Mouse (Mus musculus) myocyte (in vitro differentiated cells): ENCODE measurements around the gene Slc35g2. TPM values are rescaled to one million over a fixed set of nuclear protein-coding genes. Genes with fewer than 3 reads are reported as not detected.

ENCODE experiments used
- H3K27me3 ChIP-seq: one replicate; pipeline ENCODE4 v1.6.1; 2011; ENCODE audit not compliant: control insufficient read depth, insufficient read depth, insufficient read length
- H3K36me3 ChIP-seq: one replicate; pipeline ENCODE4 v1.6.1; 2011; ENCODE audit not compliant: control insufficient read depth, insufficient read depth
- H3K4me2 ChIP-seq: one replicate; pipeline ENCODE4 v1.6.1; 2011; ENCODE audit warnings: low read depth, control low read depth
- H3K4me3 ChIP-seq: one replicate; pipeline ENCODE4 v1.5.1; 2011; ENCODE audit warnings: mild to moderate bottlenecking, control low read depth, moderate library complexity
- H3K79me2 ChIP-seq: one replicate; pipeline ENCODE4 v1.6.1; 2011; ENCODE audit not compliant: control insufficient read depth, insufficient read depth
- H3ac ChIP-seq: one replicate; pipeline ENCODE4 v1.6.1; 2011; ENCODE audit not compliant: control insufficient read depth, insufficient read length
- CEBPB ChIP-seq: IDR thresholded peaks from 2 replicates; pipeline ENCODE4 v1.6.1; 2011; ENCODE audit warnings: mild to moderate bottlenecking, moderate library complexity; ENCODE audit not compliant: poor library complexity, insufficient read depth, severe bottlenecking
- E2F4 ChIP-seq: IDR thresholded peaks from one replicate; pipeline ENCODE4 v1.6.1; 2011; ENCODE audit warnings: mild to moderate bottlenecking, control low read depth, moderate library complexity; ENCODE audit not compliant: insufficient read depth
- MAX ChIP-seq: IDR thresholded peaks from one replicate; pipeline ENCODE4 v1.6.1; 2011; ENCODE audit warnings: low read depth, mild to moderate bottlenecking, control low read depth
- MYOD1 ChIP-seq, 3 experiments: IDR thresholded peaks; one replicate each; pipeline ENCODE4 v1.6.1; 2011; ENCODE audit warnings: control low read depth in 2 of 3, low read depth in 2 of 3, mild to moderate bottlenecking in 2 of 3, moderate library complexity in 1 of 3; ENCODE audit not compliant: insufficient read length in 2 of 3, control insufficient read depth in 1 of 3
- MYOG ChIP-seq, 3 experiments: IDR thresholded peaks; one replicate each; pipeline ENCODE4 v1.6.1; 2011; ENCODE audit warnings: control low read depth in 2 of 3, low read depth in 2 of 3, mild to moderate bottlenecking in 2 of 3; ENCODE audit not compliant: insufficient read length in 2 of 3, control insufficient read depth in 1 of 3, insufficient read depth in 1 of 3
- POLR2A ChIP-seq: IDR thresholded peaks from one replicate; pipeline ENCODE4 v1.6.1; 2011; ENCODE audit warnings: low read depth, mild to moderate bottlenecking, control low read depth, moderate library complexity; ENCODE audit not compliant: insufficient read length
- POLR2AphosphoS2 ChIP-seq: IDR thresholded peaks from one replicate; pipeline ENCODE4 v1.6.1; 2011; ENCODE audit warnings: low read depth, control low read depth; ENCODE audit not compliant: insufficient read length
- REST ChIP-seq: IDR thresholded peaks from one replicate; pipeline ENCODE4 v1.6.1; 2011; ENCODE audit warnings: mild to moderate bottlenecking, control low read depth, moderate library complexity; ENCODE audit not compliant: insufficient read depth, insufficient read length
- SRF ChIP-seq: IDR thresholded peaks from one replicate; pipeline ENCODE4 v1.6.1; 2011; ENCODE audit warnings: low read depth; ENCODE audit not compliant: control insufficient read depth, insufficient read length
- TCF12 ChIP-seq: IDR thresholded peaks from one replicate; pipeline ENCODE4 v1.6.1; 2011; ENCODE audit warnings: mild to moderate bottlenecking, control low read depth; ENCODE audit not compliant: poor library complexity, insufficient read depth, severe bottlenecking
- TCF3 ChIP-seq: IDR thresholded peaks from one replicate; pipeline ENCODE4 v1.6.1; 2011; ENCODE audit warnings: low read depth, control low read depth; ENCODE audit not compliant: insufficient read length
- USF1 ChIP-seq: IDR thresholded peaks from one replicate; pipeline ENCODE4 v1.6.1; 2011; ENCODE audit warnings: low read depth, mild to moderate bottlenecking, control low read depth, moderate library complexity
- polyA plus RNA-seq: library from polyadenylated mRNA; unstranded; fragments of >200 nt; fragmentation: generic; extraction: Trizol; gene quantifications from one replicate; pipeline ENCODE4 v1.2.1, GENCODE M21; 2012; ENCODE audit warnings: missing spikeins

Gene Slc35g2
- polyA plus RNA-seq, 1 experiment, result 0.10 TPM

GRCm38 (mm10) chr9:100560251-100560890 lies 10.5 kb downstream of the Slc35g2 start:
- H3K4me3 ChIP-seq, result no peak overlapping the region
- H3K27me3 ChIP-seq, result no peaks in the 10 kb centered on the region
- H3K79me2 ChIP-seq, result no peaks in the 10 kb centered on the region
- H3K4me2 ChIP-seq, result no peak overlapping the region
- H3K36me3 ChIP-seq, result no peaks in the 10 kb centered on the region
- TF ChIP-seq TCF12 (no peak), MYOD1 (IDR thresholded peaks at IDR 0.05; ENCODE audit: control insufficient read depth in 1 of 3, insufficient read length in 2 of 3, low read depth in 2 of 3) (no peak), POLR2AphosphoS2 (no peak), MAX (no peak), E2F4 (no peak)
- H3ac ChIP-seq, result no peak overlapping the region

- H3K4me3 ChIP-seq, result no peak overlapping the region
- H3K27me3 ChIP-seq, result no peaks in the 10 kb centered on the region
- H3K4me2 ChIP-seq, result no peak overlapping the region
- no peak for TF ChIP-seq TCF12
- TF ChIP-seq MYOG (IDR thresholded peaks at IDR 0.05; ENCODE audit: control insufficient read depth in 1 of 3, insufficient read depth in 1 of 3, insufficient read length in 2 of 3, low read depth in 2 of 3), result no peak
- no peak for TF ChIP-seq E2F4
- TF ChIP-seq MAX, result no peak
- no peak for TF ChIP-seq POLR2A
- TF ChIP-seq CEBPB, result no peak
- no peak for TF ChIP-seq MYOD1 (IDR thresholded peaks at IDR 0.05; ENCODE audit: control insufficient read depth in 1 of 3, insufficient read length in 2 of 3, low read depth in 2 of 3)
- no peak for TF ChIP-seq TCF3
- no peak overlapping the region for H3ac ChIP-seq
- no peaks in the 10 kb centered on the region for H3K36me3 ChIP-seq
- H3K79me2 ChIP-seq, result no peaks in the 10 kb centered on the region
Observed at GRCm38 (mm10) chr9:100558991-100559390, 11.9 kb downstream of the Slc35g2 start.

- no peaks in the 10 kb centered on the region for H3K79me2 ChIP-seq
- no peak for TF ChIP-seq MYOG (IDR thresholded peaks at IDR 0.05; ENCODE audit: control insufficient read depth in 1 of 3, insufficient read depth in 1 of 3, insufficient read length in 2 of 3, low read depth in 2 of 3)
- no peak for TF ChIP-seq TCF12
- no peak for TF ChIP-seq USF1
- TF ChIP-seq SRF, result no peak
- TF ChIP-seq CEBPB, result no peak
- TF ChIP-seq POLR2AphosphoS2, result no peak
- no peak for TF ChIP-seq POLR2A
- TF ChIP-seq REST, result no peak
- no peak for TF ChIP-seq TCF3
- TF ChIP-seq MAX, result no peak
- no peak for TF ChIP-seq E2F4
- no peak for TF ChIP-seq MYOD1 (IDR thresholded peaks at IDR 0.05; ENCODE audit: control insufficient read depth in 1 of 3, insufficient read length in 2 of 3, low read depth in 2 of 3)
- no peaks in the 10 kb centered on the region for H3K27me3 ChIP-seq
- H3ac ChIP-seq, result no peak overlapping the region
- H3K4me3 ChIP-seq, result no peak overlapping the region
- no peaks in the 10 kb centered on the region for H3K36me3 ChIP-seq
- H3K4me2 ChIP-seq, result no peak overlapping the region
Observed at GRCm38 (mm10) chr9:100558023-100558573, 12.8 kb downstream of the Slc35g2 start.

- TF ChIP-seq CEBPB (no peak), MYOG (IDR thresholded peaks at IDR 0.05; ENCODE audit: control insufficient read depth in 1 of 3, insufficient read depth in 1 of 3, insufficient read length in 2 of 3, low read depth in 2 of 3) (no peak), TCF12 (no peak), POLR2A (no peak), USF1 (no peak), MAX (no peak), REST (no peak), SRF (no peak), MYOD1 (IDR thresholded peaks at IDR 0.05; ENCODE audit: control insufficient read depth in 1 of 3, insufficient read length in 2 of 3, low read depth in 2 of 3) (no peak)
Observed at GRCm38 (mm10) chr9:100555686-100556085, 15.2 kb downstream of the Slc35g2 start.

GRCm38 (mm10) chr9:100548313-100548712 lies 22.6 kb downstream of the Slc35g2 start:
- Histone ChIP-seq H3K79me2 (peaks cover 22% of the 10 kb centered on the region), H3K4me3 (no peak overlapping the region), H3K36me3 (no peaks in the 10 kb centered on the region), H3ac (no peak overlapping the region), H3K27me3 (no peaks in the 10 kb centered on the region), H3K4me2 (no peak overlapping the region)
- TF ChIP-seq USF1 (no peak), E2F4 (no peak), SRF (no peak), MYOG (IDR thresholded peaks at IDR 0.05; ENCODE audit: control insufficient read depth in 1 of 3, insufficient read depth in 1 of 3, insufficient read length in 2 of 3, low read depth in 2 of 3) (no peak), TCF3 (no peak), MAX (no peak), CEBPB (no peak)

More at GRCm38 (mm10) chr9:100555686-100556085, 15.2 kb downstream of the Slc35g2 start:
- no peaks in the 10 kb centered on the region for H3K36me3 ChIP-seq
- no peaks in the 10 kb centered on the region for H3K27me3 ChIP-seq
- no peak overlapping the region for H3K4me2 ChIP-seq
- no peak overlapping the region for H3K4me3 ChIP-seq
- H3ac ChIP-seq, result no peak overlapping the region
- H3K79me2 ChIP-seq, result no peaks in the 10 kb centered on the region
